Mouse (Mus musculus) CH12.LX (cell line): ENCODE data around the gene Btbd8. TPM values are rescaled to one million over a fixed set of nuclear protein-coding genes. Genes with fewer than 3 reads are reported as not detected.

Source experiments
- DNase-seq: peaks from one replicate; pipeline ENCODE4 v3.0.0-alpha.2; 2013; ENCODE audit errors: extremely low read depth
- H3K27ac ChIP-seq: 2 replicates; pipeline ENCODE4 v1.5.1; 2012; ENCODE audit warnings: low read depth, mild to moderate bottlenecking, control low read depth, moderate library complexity; ENCODE audit not compliant: insufficient read depth
- H3K27me3 ChIP-seq: replicated peaks from 2 replicates; pipeline ENCODE3; 2012; ENCODE audit warnings: inconsistent platforms
- H3K36me3 ChIP-seq, 2 experiments: replicated peaks in 1 of 2; 2 replicates each; pipeline versions ENCODE3 to v1.6.1; 2012; ENCODE audit warnings: inconsistent platforms in 1 of 2, low read length in 1 of 2, mild to moderate bottlenecking in 1 of 2, mixed read lengths in 1 of 2, moderate library complexity in 1 of 2; ENCODE audit not compliant: control insufficient read depth in 1 of 2, insufficient read depth in 1 of 2
- H3K4me1 ChIP-seq, 2 experiments: 2 replicates each; pipeline ENCODE4 v1.6.1; 2012; ENCODE audit warnings: inconsistent platforms in 1 of 2, moderate library complexity in 1 of 2; ENCODE audit not compliant: insufficient read depth in 2 of 2, control insufficient read depth in 1 of 2
- H3K4me2 ChIP-seq: 2 replicates; pipeline ENCODE4 v1.6.1; 2012; ENCODE audit warnings: low read depth, mild to moderate bottlenecking, control low read depth; ENCODE audit not compliant: poor library complexity, insufficient read depth, severe bottlenecking
- H3K4me3 ChIP-seq, 3 experiments: fragments of 150-350 bp in 1 of 3; sonication (generic) in 1 of 3; replicated peaks in 1 of 3; 2 replicates each; pipeline versions ENCODE3 to v1.5.1; 2011 to 2012; ENCODE audit warnings: low read depth in 2 of 3, low read length in 2 of 3, mild to moderate bottlenecking in 2 of 3, moderate library complexity in 2 of 3, control low read depth in 1 of 3, improper control_type of control experiment in 1 of 3, inconsistent platforms in 1 of 3, mixed read lengths in 1 of 3; ENCODE audit not compliant: poor library complexity in 1 of 3
- H3K79me2 ChIP-seq: replicated peaks from 2 replicates; pipeline ENCODE4 v1.6.1; 2012; ENCODE audit warnings: mild to moderate bottlenecking, moderate library complexity; ENCODE audit not compliant: control insufficient read depth, poor library complexity, insufficient read depth, severe bottlenecking; ENCODE audit errors: extremely low read depth
- H3K9ac ChIP-seq: 2 replicates; pipeline ENCODE4 v1.6.1; 2012; ENCODE audit warnings: low read depth, mild to moderate bottlenecking, control low read depth, moderate library complexity; ENCODE audit not compliant: insufficient read depth
- H3K9me3 ChIP-seq: replicated peaks from 2 replicates; pipeline ENCODE3; 2012; ENCODE audit warnings: low read length, inconsistent platforms, mixed read lengths
- BHLHE40 ChIP-seq: IDR thresholded peaks from 2 replicates; pipeline ENCODE4 v1.6.1; 2011; ENCODE audit warnings: mild to moderate bottlenecking, low read depth, low read length, improper control_type of control experiment
- CHD1 ChIP-seq: IDR thresholded peaks from 2 replicates; pipeline ENCODE4 v1.6.1; 2012; ENCODE audit warnings: low read depth, low read length, improper control_type of control experiment, inconsistent platforms
- CHD2 ChIP-seq: IDR thresholded peaks from 2 replicates; pipeline ENCODE4 v1.6.1; 2011; ENCODE audit warnings: low read length, improper control_type of control experiment
- ELF1 ChIP-seq: IDR thresholded peaks from 2 replicates; pipeline ENCODE4 v1.6.1; 2014; ENCODE audit warnings: low read depth, mild to moderate bottlenecking, inconsistent platforms, low read length, improper control_type of control experiment
- ETS1 ChIP-seq: conservative IDR thresholded peaks from 2 replicates; pipeline ENCODE4 v1.6.1; 2012; ENCODE audit warnings: low read depth, mild to moderate bottlenecking, inconsistent platforms, low read length, improper control_type of control experiment, moderate library complexity
- HCFC1 ChIP-seq: IDR thresholded peaks from 2 replicates; pipeline ENCODE4 v1.6.1; 2012; ENCODE audit warnings: low read depth, mild to moderate bottlenecking, inconsistent platforms, low read length, improper control_type of control experiment
- IRF4 ChIP-seq: IDR thresholded peaks from 2 replicates; pipeline ENCODE4 v1.6.1; 2014; ENCODE audit warnings: low read depth, mild to moderate bottlenecking, inconsistent platforms, low read length, improper control_type of control experiment
- JUND ChIP-seq: conservative IDR thresholded peaks from 2 replicates; pipeline ENCODE4 v1.6.1; 2011; ENCODE audit warnings: low read depth, low read length, improper control_type of control experiment
- MXI1 ChIP-seq: IDR thresholded peaks from 2 replicates; pipeline ENCODE4 v1.6.1; 2011; ENCODE audit warnings: mild to moderate bottlenecking, low read depth, low read length, improper control_type of control experiment
- NRF1 ChIP-seq: IDR thresholded peaks from 2 replicates; pipeline ENCODE4 v1.6.1; 2014; ENCODE audit warnings: low read depth, mild to moderate bottlenecking, inconsistent platforms, low read length, improper control_type of control experiment, moderate library complexity
- PAX5 ChIP-seq: IDR thresholded peaks from 2 replicates; pipeline ENCODE4 v1.6.1; 2012; ENCODE audit warnings: low read length, inconsistent platforms, mixed read lengths
- SMC3 ChIP-seq: IDR thresholded peaks from 2 replicates; pipeline ENCODE4 v1.6.1; 2011; ENCODE audit warnings: low read depth, low read length, improper control_type of control experiment
- TBP ChIP-seq: conservative IDR thresholded peaks from 2 replicates; pipeline ENCODE4 v1.6.1; 2011; ENCODE audit warnings: low read depth, low read length, improper control_type of control experiment
- USF2 ChIP-seq: conservative IDR thresholded peaks from 2 replicates; pipeline ENCODE4 v1.6.1; 2011; ENCODE audit warnings: low read depth, low read length, improper control_type of control experiment
- ZKSCAN1 ChIP-seq: IDR thresholded peaks from 2 replicates; pipeline ENCODE4 v1.6.1; 2012; ENCODE audit warnings: low read depth, inconsistent platforms, low read length, improper control_type of control experiment, borderline replicate concordance
- dilution Hi-C: fragments of 300-500 bp; cut with MboI; formaldehyde crosslinking; loops from 2 replicates; pipeline ENCODE4 v1.14.3; 2020; ENCODE audit warnings: low sequenced_read_pairs; ENCODE audit not compliant: extremely low pct_unique_long_range_greater_than_20kb, extremely low pct_ligation_motif_present
- in situ Hi-C: fragments of 300-500 bp; cut with MboI; formaldehyde crosslinking; loops from 3 replicates; pipeline ENCODE4 v1.14.3; 2019; ENCODE audit warnings: low sequenced_read_pairs, low pct_ligation_motif_present, low pct_unique_long_range_greater_than_20kb, mixed read lengths
- polyA plus RNA-seq: library from polyadenylated mRNA; unstranded; fragments of >175 nt; gene quantifications from 2 replicates; pipeline ENCODE4 v1.2.1, GENCODE M21; 2012; ENCODE audit warnings: low read depth; ENCODE audit not compliant: insufficient read length
- total RNA-seq, 2 experiments: library from RNA; depleted of rRNA; stranded (reverse); fragments of 300-350 nt in 1 of 2; fragments of >200 nt in 1 of 2; gene quantifications; 2 replicates each; pipeline ENCODE4 v1.2.3; 2012 to 2014

The Btbd8 gene
- total and polyA plus RNA-seq, 3 experiments = 5.1 to 5.9 (median 5.2) TPM

GRCm38 (mm10) chr5:107500741-107501140 is 62.9 kb downstream of the Btbd8 start:
- Histone ChIP-seq H3K27me3 (no peaks in the 10 kb centered on the region), H3K9ac (no peak overlapping the region), H3K36me3 (peaks cover 15 to 26% of the 10 kb centered on the region in 2 experiments), H3K4me1 (peaks cover 0 to 5% of the 10 kb centered on the region in 2 experiments; a peak in 1 of 4 replicates), H3K27ac (no peak overlapping the region), H3K79me2 (no peaks in the 10 kb centered on the region; the same call in 1 of the 2 replicates), H3K4me3 (no peak overlapping the region), H3K4me2 (no peak overlapping the region), H3K9me3 (no peaks in the 10 kb centered on the region)
- dilution Hi-C loops (no loop called here), in situ Hi-C loops (loop anchor here (25.0 kb wide), 1 partner anchor 513 kb away; no protein-coding TSS in a partner anchor)
- TF ChIP-seq JUND (no peak), NRF1 (no peak), ZKSCAN1 (no peak), MXI1 (no peak), TBP (no peak)
- DNase-seq = no peak

- dilution Hi-C loops (no loop called here), in situ Hi-C loops (loop anchor here (25.0 kb wide), 1 partner anchor 520 kb away; no protein-coding TSS in a partner anchor)
- Histone ChIP-seq H3K79me2 (no peaks in the 10 kb centered on the region), H3K36me3 (peaks cover 28 to 46% of the 10 kb centered on the region in 2 experiments), H3K9me3 (no peaks in the 10 kb centered on the region), H3K27ac (no peak within 1 kb of the TSS), H3K4me2 (no peak within 1 kb of the TSS), H3K27me3 (no peaks in the 10 kb centered on the region), H3K4me3 (no peak within 1 kb of the TSS), H3K4me1 (no peaks in the 10 kb centered on the region), H3K9ac (no peak within 1 kb of the TSS)
- DNase-seq = no peak
- TF ChIP-seq BHLHE40 (no peak), ETS1 (no peak), MXI1 (no peak), ZKSCAN1 (no peak), ELF1 (no peak)
Measured at GRCm38 (mm10) chr5:107507321-107507720, 69.5 kb downstream of the Btbd8 start, which contains the start of gene Gm42669. Gene Gm42669 (plus strand): TSS chr5:107507621.

DNA sequence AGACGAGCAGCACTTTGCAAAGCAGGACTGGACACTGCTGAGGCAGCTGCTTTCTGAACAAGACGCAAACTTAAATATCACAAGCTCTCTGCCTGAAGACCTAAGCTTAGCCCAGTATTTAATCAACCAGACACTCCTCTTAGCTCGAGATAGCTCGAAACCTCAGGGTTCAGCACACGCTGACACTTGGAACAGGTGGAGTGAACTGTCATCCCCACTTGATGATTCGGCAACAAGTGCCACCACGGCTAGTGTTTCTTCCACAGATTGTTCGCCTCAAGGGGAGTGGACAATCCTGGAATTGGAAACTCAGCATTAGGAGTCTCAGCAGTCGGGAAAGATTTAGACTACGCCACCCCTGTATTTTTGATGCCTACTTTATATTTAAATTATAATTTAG is 72.7 kb downstream of the Btbd8 start:
- no peaks in the 10 kb centered on the region for H3K9me3 ChIP-seq
- no peak overlapping the region for H3K9ac ChIP-seq
- H3K36me3 ChIP-seq = peaks cover 19 to 30% of the 10 kb centered on the region in 2 experiments
- peaks cover 5 to 7% of the 10 kb centered on the region in 2 experiments; a peak in 3 of 4 replicates for H3K4me1 ChIP-seq
- H3K4me3 ChIP-seq = no peak overlapping the region
- no peak for DNase-seq
- H3K4me2 ChIP-seq = no peak overlapping the region
- dilution Hi-C loops (no loop called here), in situ Hi-C loops (loop anchor here (25.0 kb wide), 1 partner anchor 523 kb away; no protein-coding TSS in a partner anchor)
- H3K79me2 ChIP-seq = no peaks in the 10 kb centered on the region
- H3K27ac ChIP-seq = no peak overlapping the region
- no peak for TF ChIP-seq HCFC1
- no peak for TF ChIP-seq CHD2
- TF ChIP-seq JUND = no peak
- no peak for TF ChIP-seq SMC3
- TF ChIP-seq IRF4 = no peak
- no peak for TF ChIP-seq PAX5
- TF ChIP-seq USF2 = no peak
- no peak for TF ChIP-seq CHD1
- no peaks in the 10 kb centered on the region for H3K27me3 ChIP-seq
